Mouse (Mus musculus) ES-E14 (cell line): ENCODE data around the gene Slc38a3. TPM values are rescaled to one million over a fixed set of nuclear protein-coding genes. Genes with fewer than 3 reads are reported as not detected.

Experiments used
- DNase-seq: peaks from one replicate; pipeline ENCODE4 v3.0.0-alpha.2; 2013; ENCODE audit warnings: low read depth, low spot score
- H3K27ac ChIP-seq: 2 replicates; pipeline ENCODE4 v1.5.1; 2012; ENCODE audit warnings: low read depth, mild to moderate bottlenecking, low read length, moderate library complexity, mixed read lengths; ENCODE audit not compliant: poor library complexity, insufficient read depth, severe bottlenecking
- H3K36me3 ChIP-seq: 2 replicates; pipeline ENCODE4 v1.6.1; 2012; ENCODE audit warnings: mild to moderate bottlenecking, low read length, moderate library complexity, mixed read lengths; ENCODE audit not compliant: control insufficient read depth, poor library complexity, insufficient read depth, severe bottlenecking
- H3K4me1 ChIP-seq, 2 experiments: fragments of 150-350 bp in 1 of 2; sonication (generic) in 1 of 2; 2 replicates each; pipeline ENCODE4 v1.6.1; 2012; ENCODE audit warnings: low read length in 2 of 2, mild to moderate bottlenecking in 1 of 2, mixed read lengths in 1 of 2; ENCODE audit not compliant: control insufficient read depth in 2 of 2, insufficient read depth in 2 of 2, poor library complexity in 1 of 2
- H3K4me3 ChIP-seq, 2 experiments: fragments of 150-350 bp in 1 of 2; sonication (generic) in 1 of 2; 2 replicates each; pipeline ENCODE4 v1.5.1; 2012; ENCODE audit warnings: low read length in 2 of 2, low read depth in 1 of 2, mild to moderate bottlenecking in 1 of 2, mixed read lengths in 1 of 2; ENCODE audit not compliant: insufficient read depth in 1 of 2, poor library complexity in 1 of 2, severe bottlenecking in 1 of 2
- H3K9ac ChIP-seq: 2 replicates; pipeline ENCODE4 v1.6.1; 2012; ENCODE audit warnings: low read depth, mild to moderate bottlenecking, low read length, mixed read lengths; ENCODE audit not compliant: poor library complexity, insufficient read depth, severe bottlenecking
- H3K9me3 ChIP-seq: fragments of 150-350 bp; sonication (generic); 2 replicates; pipeline ENCODE4 v1.6.1; 2012; ENCODE audit warnings: low read depth, mild to moderate bottlenecking, low read length; ENCODE audit not compliant: control insufficient read depth, insufficient read depth
- CHD2 ChIP-seq: IDR thresholded peaks from 2 replicates; pipeline ENCODE4 v1.6.1; 2014; ENCODE audit warnings: mild to moderate bottlenecking, low read depth, low read length, inconsistent platforms
- HCFC1 ChIP-seq: IDR thresholded peaks from 2 replicates; pipeline ENCODE4 v1.6.1; 2012; ENCODE audit warnings: low read length, inconsistent platforms, borderline replicate concordance; ENCODE audit not compliant: insufficient read depth
- MAFK ChIP-seq: IDR thresholded peaks from 2 replicates; pipeline ENCODE4 v1.6.1; 2014; ENCODE audit warnings: mild to moderate bottlenecking, low read depth, low read length, inconsistent platforms; ENCODE audit not compliant: insufficient read depth
- ZC3H11A ChIP-seq: IDR thresholded peaks from 2 replicates; pipeline ENCODE4 v1.6.1; 2012; ENCODE audit warnings: low read depth, mild to moderate bottlenecking, inconsistent platforms, low read length, borderline replicate concordance
- ZNF384 ChIP-seq: IDR thresholded peaks from 2 replicates; pipeline ENCODE4 v1.6.1; 2012; ENCODE audit warnings: low read depth, low read length, inconsistent platforms
- in situ Hi-C, 2 experiments: fragments of 600-800 bp; cut with MboI; formaldehyde crosslinking; loops; one replicate each; pipeline ENCODE4 v1.15.1; 2025; ENCODE audit warnings: low sequenced_read_pairs in 2 of 2, inconsistent platforms in 1 of 2; ENCODE audit not compliant: unreplicated experiment in 2 of 2
- total RNA-seq: library from RNA; depleted of rRNA; stranded (reverse); fragments of 300-350 nt; gene quantifications from 2 replicates; pipeline ENCODE4 v1.2.3, GENCODE M21; 2012

Slc38a3 gene
- total RNA-seq, 1 experiment: 2.9 TPM

DNA sequence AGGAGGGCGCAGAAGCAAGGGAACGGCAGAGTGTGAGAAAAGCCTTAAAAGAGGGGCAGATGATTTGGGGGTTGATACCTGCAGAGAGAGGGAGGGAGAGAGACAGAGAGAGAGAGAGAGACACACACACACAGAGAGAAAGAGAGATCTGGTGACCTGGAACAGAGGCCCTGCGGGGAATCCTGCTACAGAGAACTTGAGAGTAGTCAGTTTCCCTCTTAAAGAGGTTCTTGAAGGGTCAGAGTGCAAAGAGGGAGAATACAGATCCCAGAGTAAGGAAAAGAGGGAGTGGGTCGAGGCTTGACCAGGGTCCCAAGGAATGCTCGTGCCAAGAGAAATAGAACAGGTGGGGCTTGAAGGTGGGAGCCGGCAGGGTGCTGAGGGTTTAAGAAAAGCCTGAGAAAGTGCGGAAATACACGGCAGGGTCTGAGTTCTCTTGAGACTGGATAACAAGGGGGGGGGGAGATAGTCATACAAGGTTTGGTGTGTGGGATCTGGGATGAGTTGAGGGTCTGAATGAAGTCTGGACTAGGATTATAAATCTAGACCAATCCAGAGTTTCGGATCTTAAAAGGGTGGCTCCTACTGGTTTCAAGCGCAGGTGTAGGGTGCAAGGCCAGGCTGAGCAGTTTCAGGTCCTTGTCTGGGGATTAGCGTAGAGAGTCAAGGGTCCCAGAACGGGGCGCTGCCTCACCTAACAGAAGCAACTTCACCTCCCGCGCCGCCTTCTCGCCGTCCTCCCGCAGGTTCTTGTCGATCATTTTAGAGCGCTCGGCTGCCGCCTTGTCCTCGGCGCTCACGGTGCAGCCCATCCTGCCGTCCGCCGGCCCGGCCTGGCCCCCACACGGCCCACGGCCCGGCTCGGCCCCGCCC lies 34.7 kb downstream of the Slc38a3 start:
- Histone ChIP-seq H3K4me1 (peaks cover 4 to 23% of the 10 kb centered on the region in 2 experiments; a peak in 3 of 4 replicates), H3K9me3 (no peaks in the 10 kb centered on the region), H3K36me3 (peaks cover 1% of the 10 kb centered on the region; the same call in 1 of the 2 replicates), H3K9ac (peak overlapping the region; percentile 91), H3K27ac (no peak overlapping the region), H3K4me3 (peak overlapping the region; percentile 92 to 97)
- TF ChIP-seq HCFC1 (no peak), MAFK (no peak), CHD2 (no peak), ZC3H11A (no peak), ZNF384 (no peak)
- in situ Hi-C loops: no loop called here
- DNase-seq: no peak

DNA sequence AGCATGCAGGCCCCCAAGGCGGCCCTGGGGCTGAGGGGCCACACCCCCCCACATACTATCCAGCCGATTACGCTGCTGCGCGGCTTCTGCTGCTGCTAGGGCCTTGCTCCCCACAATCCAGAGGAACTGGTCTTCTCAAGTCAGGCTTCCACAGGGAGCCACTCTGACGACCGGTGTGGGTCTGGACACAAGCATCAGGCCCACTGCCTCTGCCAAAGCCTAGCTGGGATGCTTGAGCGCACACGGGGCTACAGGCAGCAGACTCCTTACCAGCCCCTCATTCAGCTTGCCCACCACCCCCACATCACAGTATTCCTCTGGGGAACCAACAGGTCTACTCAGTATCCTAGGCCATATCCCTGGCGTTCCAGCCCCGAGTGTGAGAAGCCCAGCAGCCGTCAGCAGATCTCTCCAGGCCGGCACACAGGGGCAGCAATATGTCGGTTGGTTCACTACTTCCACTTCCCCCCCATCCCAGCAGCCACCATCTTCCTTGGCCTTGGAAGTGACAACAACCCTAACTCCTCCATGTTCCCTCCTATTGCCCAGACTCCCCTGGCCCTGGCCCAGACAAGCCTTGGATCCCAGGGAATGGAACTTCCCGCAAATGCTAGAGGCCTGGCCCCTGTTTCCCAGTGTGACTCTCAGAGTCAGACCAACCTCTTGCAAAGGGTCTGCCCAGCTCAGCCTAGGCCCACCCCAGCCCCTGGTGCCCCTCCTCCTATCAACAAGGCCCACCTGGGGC lies 35.5 kb downstream of the Slc38a3 start:
- peaks cover 4 to 27% of the 10 kb centered on the region in 2 experiments; a peak in 3 of 4 replicates for H3K4me1 ChIP-seq
- DNase-seq: no peak
- no peak overlapping the region for H3K27ac ChIP-seq
- H3K36me3 ChIP-seq: peaks cover 1% of the 10 kb centered on the region; the same call in 1 of the 2 replicates
- H3K9ac ChIP-seq: peak overlapping the region; percentile 91
- in situ Hi-C loops: no loop called here
- H3K9me3 ChIP-seq: no peaks in the 10 kb centered on the region
- TF ChIP-seq ZC3H11A: no peak
- TF ChIP-seq MAFK: no peak
- TF ChIP-seq ZNF384: no peak
- no peak for TF ChIP-seq CHD2
- no peak for TF ChIP-seq HCFC1
- H3K4me3 ChIP-seq: peak overlapping the region; percentile 92 to 97

DNA sequence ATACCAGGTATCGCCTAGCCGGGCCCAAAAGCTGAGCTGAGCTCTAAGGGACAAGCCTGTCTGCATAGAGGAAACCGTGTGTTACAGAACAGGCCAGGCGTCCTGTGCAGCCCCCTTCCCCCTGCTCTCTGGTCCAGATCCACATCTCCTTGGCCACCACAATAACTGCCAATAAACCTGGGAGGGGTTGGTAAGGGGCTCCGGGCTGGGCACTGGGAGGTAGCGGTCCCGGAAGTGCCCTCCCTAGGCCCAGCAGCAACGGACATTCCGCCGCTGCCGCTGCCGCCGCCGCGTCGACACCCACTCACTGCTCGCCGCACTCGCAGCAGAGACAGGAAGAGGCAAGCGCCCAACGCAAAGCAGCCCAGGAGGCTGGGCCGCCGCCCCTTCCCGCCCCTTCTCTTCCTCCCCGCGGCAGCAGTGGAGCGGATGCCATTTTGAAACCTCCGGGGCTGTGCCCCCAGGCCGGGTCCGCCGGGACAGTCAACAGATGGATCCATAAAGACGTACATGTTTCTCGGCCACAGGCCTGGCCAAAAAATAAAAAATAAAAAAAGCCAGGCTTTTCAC lies 36.2 kb downstream of the Slc38a3 start:
- peak overlapping the region; percentile 92 to 97 for H3K4me3 ChIP-seq
- H3K36me3 ChIP-seq: peaks cover 1% of the 10 kb centered on the region; the same call in 1 of the 2 replicates
- H3K9me3 ChIP-seq: no peaks in the 10 kb centered on the region
- in situ Hi-C loops: no loop called here
- peak overlapping the region; percentile 91; the same call in 1 of the 2 replicates for H3K9ac ChIP-seq
- DNase-seq: no peak
- H3K4me1 ChIP-seq: peaks cover 7 to 33% of the 10 kb centered on the region in 2 experiments; a peak in 3 of 4 replicates
- 0 out of 2 replicates have a peak overlapping the region, but pooled peaks have one; percentile 9 for H3K27ac ChIP-seq
- TF ChIP-seq ZC3H11A: no peak
- TF ChIP-seq ZNF384: no peak
- no peak for TF ChIP-seq MAFK
- no peak for TF ChIP-seq CHD2
- TF ChIP-seq HCFC1: no peak

DNA sequence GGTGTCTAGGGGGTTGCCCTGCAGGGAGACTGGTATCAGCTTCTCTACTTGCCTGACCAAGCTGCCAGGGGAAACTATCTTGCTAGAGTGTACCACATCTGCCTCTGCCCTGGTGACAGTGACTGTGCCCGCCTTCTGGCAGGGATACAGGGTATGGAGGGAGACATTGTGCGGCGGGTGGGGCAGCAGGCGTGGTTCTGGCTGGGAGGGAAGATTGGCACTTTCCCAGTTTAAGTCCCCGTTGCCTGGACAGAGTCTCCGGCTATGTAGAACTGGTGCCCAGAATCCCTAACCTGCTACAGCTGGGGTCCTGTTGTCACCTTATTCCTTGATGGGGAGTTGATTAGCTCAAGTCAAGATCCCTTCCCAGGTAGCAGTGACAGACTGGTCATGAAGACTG lies 36.9 kb downstream of the Slc38a3 start:
- Histone ChIP-seq H3K36me3 (peaks cover 1% of the 10 kb centered on the region; the same call in 1 of the 2 replicates), H3K9ac (peak overlapping the region; percentile 91; the same call in 1 of the 2 replicates), H3K27ac (no peak overlapping the region), H3K9me3 (no peaks in the 10 kb centered on the region), H3K4me1 (peaks cover 10 to 40% of the 10 kb centered on the region in 2 experiments; a peak in 3 of 4 replicates), H3K4me3 (peak overlapping the region; percentile 92 to 97; a peak in 3 of 4 replicates)
- no peak for DNase-seq
- TF ChIP-seq MAFK (no peak), CHD2 (no peak), HCFC1 (no peak), ZC3H11A (no peak), ZNF384 (no peak)
- in situ Hi-C loops: no loop called here
